8 mouse cellular contexts compared by ENCODE assay signal in genomic region chr4:108071235-108071901, GRCm38 (mm10). TPM values are rescaled to one million over a fixed set of nuclear protein-coding genes. Genes with fewer than 3 reads are reported as not detected.
DNase-seq lines count a peak whose midpoint lies in the region; ATAC-seq lines count a peak whose summit lies in the region.

No protein-coding gene starts in this region.

- peak; percentile 97 for ATAC-seq in hindbrain, embryonic 13.5 days (ENCODE audit: low FRiP score)

- H3K4me3 ChIP-seq in hindbrain, embryonic 13.5 days, result peak overlapping the region; percentile 56

- DNase-seq in Muller cell, postnatal 12 days (ENCODE audit: inconsistent ontology term), result peak; percentile 92
- peak; percentile 95 for DNase-seq in cerebellum, adult 9-11 months
- peak; percentile 88 to 92 for DNase-seq in frontal cortex, postnatal 10 days (ENCODE audit: low spot score in 2 of 2)
- DNase-seq in layer of hippocampus, postnatal 25 days (ENCODE audit: extremely low spot score in 1 of 2, low spot score in 1 of 2), result peak; percentile 78 to 83
- DNase-seq in lung, postnatal 25 days (ENCODE audit: low spot score), result peak; percentile 96
- peak; percentile 97 for DNase-seq in retina, embryonic 14.5 days (ENCODE audit: low spot score)
- peak; percentile 98 for DNase-seq in thymus, postnatal 4 days

- H3K27ac ChIP-seq in hindbrain, embryonic 13.5 days, result no peak overlapping the region

- 2% methylated on average over 26 of the region's 26 CpGs for WGBS in hindbrain, embryonic 13.5 days

- H3K9ac ChIP-seq in hindbrain, embryonic 13.5 days, result peak overlapping the region; percentile 71

- no peaks in the 10 kb centered on the region for H3K27me3 ChIP-seq in hindbrain, embryonic 13.5 days

- no peaks in the 10 kb centered on the region for H3K9me3 ChIP-seq in hindbrain, embryonic 13.5 days

- H3K4me1 ChIP-seq in hindbrain, embryonic 13.5 days (replicated peaks), result peaks cover 19% of the 10 kb centered on the region

- peaks cover 5% of the 10 kb centered on the region for H3K36me3 ChIP-seq in hindbrain, embryonic 13.5 days

- H3K4me2 ChIP-seq in hindbrain, embryonic 13.5 days, result peak overlapping the region; percentile 82

RNA-seq across cellular contexts. Expression of gene Podn, which starts 24.9 kb away (rescaled TPM):
- polyA plus RNA-seq in hindbrain, embryonic 13.5 days (2015; fragmentation: Nextera tagmentation; extraction: Ambion mirVana), result 0.13 and 0.18 TPM in 2 replicates
- total RNA-seq in layer of hippocampus, postnatal 25 days (2021), result 10 to 100 TPM in 1 of 2 experiments, 1 to 10 TPM in 1; 7.8 to 10.0 TPM
